Mouse (Mus musculus) midbrain, embryonic 16.5 days (tissue): ENCODE measurements around the gene Slc29a3. TPM values are rescaled to one million over a fixed set of nuclear protein-coding genes. Genes with fewer than 3 reads are reported as not detected.

Source experiments
- ATAC-seq: fragments of 200-750 bp; cut with Nextera tagmentation; 2 replicates; pipeline ENCODE4 v1.8.0; 2017; ENCODE audit warnings: moderate TSS enrichment
- H3K27ac ChIP-seq: fragments of 300-500 bp; sonication (generic); 2 replicates; pipeline ENCODE4 v1.5.1; 2014; ENCODE audit warnings: mild to moderate bottlenecking, low read length, mixed read lengths
- H3K27me3 ChIP-seq: fragments of 300-500 bp; sonication (generic); 2 replicates; pipeline ENCODE4 v1.6.1; 2014; ENCODE audit warnings: low read depth, low read length, mixed read lengths; ENCODE audit not compliant: control insufficient read depth, insufficient read depth
- H3K36me3 ChIP-seq: fragments of 300-500 bp; sonication (generic); 2 replicates; pipeline ENCODE4 v1.6.1; 2014; ENCODE audit warnings: mild to moderate bottlenecking, low read length, moderate library complexity, mixed read lengths; ENCODE audit not compliant: control insufficient read depth, insufficient read depth
- H3K4me1 ChIP-seq: fragments of 300-500 bp; sonication (generic); 2 replicates; pipeline ENCODE4 v1.6.1; 2014; ENCODE audit warnings: mild to moderate bottlenecking, low read length, mixed read lengths; ENCODE audit not compliant: control insufficient read depth, insufficient read depth
- H3K4me2 ChIP-seq: fragments of 300-500 bp; sonication (generic); 2 replicates; pipeline ENCODE4 v1.6.1; 2014; ENCODE audit warnings: mild to moderate bottlenecking, low read length, mixed read lengths
- H3K4me3 ChIP-seq: fragments of 300-500 bp; sonication (generic); 2 replicates; pipeline ENCODE4 v1.5.1; 2014; ENCODE audit warnings: low read depth, mild to moderate bottlenecking, low read length, moderate library complexity, mixed read lengths
- H3K9ac ChIP-seq: fragments of 300-500 bp; sonication (generic); 2 replicates; pipeline ENCODE4 v1.6.1; 2014; ENCODE audit warnings: low read depth, low read length, mixed read lengths
- H3K9me3 ChIP-seq: fragments of 300-500 bp; sonication (generic); replicated peaks from 2 replicates; pipeline ENCODE4 v1.6.1; 2014; ENCODE audit warnings: mild to moderate bottlenecking, low read length, mixed read lengths; ENCODE audit not compliant: control insufficient read depth, poor library complexity, severe bottlenecking
- WGBS: fragments of 180-500 bp; shearing (Covaris S2); extraction: QIAGEN DNeasy Blood & Tissue Kit; methylation state at CpG from one replicate; pipeline ENCODE4 v1.1.7; 2014; 5-methylcytosine and 5-hydroxymethylcytosine counted together
- polyA plus RNA-seq: library from polyadenylated mRNA; unstranded; fragments of >200 nt; fragmentation: Nextera tagmentation; extraction: Ambion mirVana; gene quantifications from 2 replicates; pipeline ENCODE4 v1.2.1, GENCODE M21; 2015

The Slc29a3 gene
- polyA plus RNA-seq, 1 experiment from 2014 or later, result 10.3 TPM

DNA sequence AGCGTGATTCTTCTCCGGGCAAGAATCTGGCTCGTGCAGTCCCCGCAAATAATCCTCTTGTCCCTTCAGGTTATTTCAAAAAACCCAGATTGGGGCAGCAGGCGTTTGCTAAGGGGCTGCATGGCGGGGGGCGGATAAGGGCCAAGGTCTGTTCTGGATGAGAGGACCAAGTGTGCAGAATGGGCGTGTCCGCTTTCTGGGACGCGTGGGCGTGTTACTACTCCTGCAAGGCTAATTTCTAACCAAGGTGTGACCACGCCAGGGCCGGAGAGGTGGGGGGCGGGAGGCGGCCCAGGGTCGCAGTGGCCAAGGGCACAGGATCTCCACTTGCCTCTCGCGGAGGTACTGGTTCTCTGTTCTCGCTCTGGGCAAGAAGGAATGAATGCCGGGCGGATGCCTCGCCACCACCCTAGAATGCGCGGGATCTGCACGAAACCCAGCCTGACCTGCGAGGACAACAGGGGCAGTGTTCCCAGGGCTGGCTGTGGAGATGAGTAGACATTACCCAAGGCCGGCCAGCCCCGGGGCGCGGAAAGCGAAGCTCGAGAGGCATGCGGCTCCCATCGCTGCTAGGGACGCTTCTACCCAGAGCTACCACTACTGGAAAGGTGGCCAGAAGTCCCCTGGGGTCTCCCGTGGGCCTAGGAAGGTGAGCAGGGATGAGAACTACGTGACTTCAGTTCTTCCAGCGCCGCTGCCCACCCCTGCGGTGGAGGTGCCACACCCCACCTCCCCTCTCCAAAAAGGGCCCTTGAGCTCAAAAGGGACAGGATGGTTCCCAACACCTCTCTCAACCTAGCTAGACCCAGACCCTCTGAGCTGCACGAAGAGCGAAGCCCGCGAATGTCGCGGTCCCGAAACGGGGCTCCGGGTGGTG, 66.6 kb downstream of the Slc29a3 start:
- peak overlapping the region; percentile 99 for H3K4me2 ChIP-seq
- no peaks in the 10 kb centered on the region for H3K9me3 ChIP-seq
- H3K27me3 ChIP-seq, result peaks cover 44% of the 10 kb centered on the region
- peak overlapping the region; percentile 24 for H3K9ac ChIP-seq
- peak overlapping the region; percentile 66 for H3K4me3 ChIP-seq
- no peaks in the 10 kb centered on the region for H3K36me3 ChIP-seq
- H3K4me1 ChIP-seq, result peaks cover 8% of the 10 kb centered on the region
- ATAC-seq, result no peak
- H3K27ac ChIP-seq, result no peak overlapping the region
- 5% methylated on average over 50 of the region's 50 CpGs for WGBS

- peaks cover 2% of the 10 kb centered on the region; the same call in 1 of the 2 replicates for H3K27me3 ChIP-seq
- H3K9ac ChIP-seq, result no peak overlapping the region
- no peaks in the 10 kb centered on the region for H3K4me1 ChIP-seq
- WGBS, result 86% methylated on average over 3 of the region's 3 CpGs
- ATAC-seq, result no peak
- H3K36me3 ChIP-seq, result no peaks in the 10 kb centered on the region
- H3K4me3 ChIP-seq, result no peak overlapping the region
- no peak overlapping the region for H3K4me2 ChIP-seq
- H3K27ac ChIP-seq, result no peak overlapping the region
- H3K9me3 ChIP-seq, result no peaks in the 10 kb centered on the region
Measured at GRCm38 (mm10) chr10:60678926-60679325, 73.7 kb downstream of the Slc29a3 start.

DNA sequence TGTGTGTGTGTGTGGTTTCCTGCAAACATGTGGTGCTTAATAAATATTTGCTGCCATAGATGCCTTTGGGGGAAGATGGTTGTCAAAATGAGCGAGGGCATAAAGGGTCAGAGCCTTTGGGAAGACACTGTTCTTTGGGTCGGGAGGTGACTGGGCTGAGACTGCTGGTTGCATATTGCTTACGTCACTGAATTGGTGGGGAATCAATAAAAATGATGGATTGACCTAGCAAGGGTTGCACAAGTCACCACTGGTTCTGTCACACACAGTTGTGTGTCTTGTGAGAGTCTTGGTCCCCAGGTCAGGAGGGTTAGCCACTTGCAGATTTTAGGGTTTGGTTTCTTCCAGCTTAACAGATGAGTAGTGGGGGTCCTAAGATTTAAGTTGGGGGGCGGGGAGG, 75.3 kb downstream of the Slc29a3 start:
- H3K4me3 ChIP-seq, result no peak overlapping the region
- H3K27me3 ChIP-seq, result no peaks in the 10 kb centered on the region
- H3K4me1 ChIP-seq, result no peaks in the 10 kb centered on the region
- H3K9ac ChIP-seq, result no peak overlapping the region
- WGBS, result 85% methylated on average over 4 of the region's 4 CpGs
- no peaks in the 10 kb centered on the region for H3K9me3 ChIP-seq
- H3K4me2 ChIP-seq, result no peak overlapping the region
- H3K36me3 ChIP-seq, result no peaks in the 10 kb centered on the region
- no peak for ATAC-seq
- no peak overlapping the region for H3K27ac ChIP-seq

- Histone ChIP-seq H3K9ac (no peak overlapping the region), H3K27ac (no peak overlapping the region), H3K27me3 (no peaks in the 10 kb centered on the region), H3K4me1 (no peaks in the 10 kb centered on the region), H3K4me2 (no peak overlapping the region), H3K36me3 (no peaks in the 10 kb centered on the region), H3K4me3 (no peak overlapping the region), H3K9me3 (no peaks in the 10 kb centered on the region)
- 82% methylated on average over 8 of the region's 8 CpGs for WGBS
- ATAC-seq, result no peak
Measured at GRCm38 (mm10) chr10:60670166-60670565, 82.4 kb downstream of the Slc29a3 start.

- no peaks in the 10 kb centered on the region for H3K36me3 ChIP-seq
- H3K27ac ChIP-seq, result no peak overlapping the region
- no peaks in the 10 kb centered on the region for H3K9me3 ChIP-seq
- 87% methylated on average over 3 of the region's 3 CpGs for whole genome bisulfite sequencing
- no peak overlapping the region for H3K9ac ChIP-seq
- no peaks in the 10 kb centered on the region for H3K27me3 ChIP-seq
- ATAC-seq, result no peak
- no peaks in the 10 kb centered on the region for H3K4me1 ChIP-seq
- no peak overlapping the region for H3K4me3 ChIP-seq
- no peak overlapping the region for H3K4me2 ChIP-seq
Measured at GRCm38 (mm10) chr10:60668591-60668990, 84.0 kb downstream of the Slc29a3 start.

Other genes starting within 250 kb of the Slc29a3 start
- gene Cdh23, start 56.3 kb downstream of the Slc29a3 start, polyA plus RNA-seq, result 4.7 and 7.7 TPM in 2 replicates
- 2.0 and 2.4 TPM in 2 replicates for gene Unc5b, start 78.8 kb upstream of the Slc29a3 start, polyA plus RNA-seq